Mouse (Mus musculus) liver, postnatal 0 days (tissue): ENCODE data around the gene Flrt1. TPM values are rescaled to one million over a fixed set of nuclear protein-coding genes. Genes with fewer than 3 reads are reported as not detected.

ENCODE experiments used
- ATAC-seq: fragments of 200-750 bp; cut with Nextera tagmentation; 2 replicates; pipeline ENCODE4 v1.8.0; 2017; ENCODE audit warnings: mild to moderate bottlenecking, moderate library complexity
- DNase-seq: peaks from one replicate; pipeline ENCODE4 v3.0.0-alpha.2; 2016
- H3K27ac ChIP-seq: fragments of 300-500 bp; sonication (generic); 2 replicates; pipeline ENCODE4 v1.5.1; 2014; ENCODE audit warnings: antibody characterized with exemption, moderate library complexity, mild to moderate bottlenecking, low read depth
- H3K27me3 ChIP-seq: fragments of 300-500 bp; sonication (generic); 2 replicates; pipeline ENCODE4 v1.6.1; 2014; ENCODE audit warnings: low read length, control low read depth, mixed read lengths; ENCODE audit not compliant: insufficient read depth
- H3K36me3 ChIP-seq: fragments of 300-500 bp; sonication (generic); replicated peaks from 2 replicates; pipeline ENCODE4 v1.6.1; 2014; ENCODE audit warnings: mild to moderate bottlenecking, control low read depth, low read length, moderate library complexity, mixed read lengths; ENCODE audit not compliant: insufficient read depth
- H3K4me1 ChIP-seq: fragments of 300-500 bp; sonication (generic); 2 replicates; pipeline ENCODE4 v1.6.1; 2014; ENCODE audit warnings: antibody characterized with exemption, mild to moderate bottlenecking, control low read depth; ENCODE audit not compliant: insufficient read depth
- H3K4me2 ChIP-seq: fragments of 300-500 bp; sonication (generic); 2 replicates; pipeline ENCODE4 v1.6.1; 2014; ENCODE audit warnings: low read depth, mild to moderate bottlenecking, low read length, moderate library complexity, mixed read lengths
- H3K4me3 ChIP-seq: fragments of 300-500 bp; sonication (generic); 2 replicates; pipeline ENCODE4 v1.5.1; 2014; ENCODE audit warnings: low read depth, low read length
- H3K9ac ChIP-seq: fragments of 300-500 bp; sonication (generic); replicated peaks from 2 replicates; pipeline ENCODE4 v1.6.1; 2014; ENCODE audit warnings: mild to moderate bottlenecking, moderate library complexity
- H3K9me3 ChIP-seq: fragments of 300-500 bp; sonication (generic); 2 replicates; pipeline ENCODE4 v1.6.1; 2016; ENCODE audit warnings: mild to moderate bottlenecking, control low read depth, low read length, mixed read lengths
- CTCF ChIP-seq: sonication (generic); IDR thresholded peaks from 2 replicates; pipeline ENCODE4 v1.5.1; 2016; ENCODE audit warnings: antibody characterized with exemption, low read depth
- EP300 ChIP-seq: IDR thresholded peaks from 2 replicates; pipeline ENCODE4 v1.6.1; 2016; ENCODE audit warnings: antibody characterized with exemption, low read depth, mild to moderate bottlenecking
- WGBS: fragments of 180-500 bp; shearing (Covaris S2); extraction: QIAGEN DNeasy Blood & Tissue Kit; methylation state at CpG from one replicate; pipeline ENCODE4 v1.1.7; 2014; ENCODE audit not compliant: insufficient replicate concordance; 5-methylcytosine and 5-hydroxymethylcytosine counted together
- polyA plus RNA-seq: library from polyadenylated mRNA; unstranded; fragments of >200 nt; fragmentation: Nextera tagmentation; extraction: Ambion mirVana; gene quantifications from 2 replicates; pipeline ENCODE4 v1.2.1, GENCODE M21; 2015

The Flrt1 gene
- polyA plus RNA-seq, 1 experiment from 2014 or later = 0.21 TPM

- WGBS = 60% methylated on average over 6 of the region's 6 CpGs
- H3K27ac ChIP-seq = no peak overlapping the region
- no peak overlapping the region for H3K4me2 ChIP-seq
- TF ChIP-seq EP300 (no peak), CTCF (no peak)
- no peak overlapping the region for H3K4me3 ChIP-seq
- H3K27me3 ChIP-seq = no peaks in the 10 kb centered on the region
- no peaks in the 10 kb centered on the region for H3K9me3 ChIP-seq
- no peak overlapping the region for H3K9ac ChIP-seq
- H3K36me3 ChIP-seq = no peaks in the 10 kb centered on the region
- no peak for ATAC-seq
- DNase-seq = no peak
- H3K4me1 ChIP-seq = peaks cover 3% of the 10 kb centered on the region
Observed at GRCm38 (mm10) chr19:7110875-7111274, 5.3 kb upstream of the Flrt1 start.

DNA sequence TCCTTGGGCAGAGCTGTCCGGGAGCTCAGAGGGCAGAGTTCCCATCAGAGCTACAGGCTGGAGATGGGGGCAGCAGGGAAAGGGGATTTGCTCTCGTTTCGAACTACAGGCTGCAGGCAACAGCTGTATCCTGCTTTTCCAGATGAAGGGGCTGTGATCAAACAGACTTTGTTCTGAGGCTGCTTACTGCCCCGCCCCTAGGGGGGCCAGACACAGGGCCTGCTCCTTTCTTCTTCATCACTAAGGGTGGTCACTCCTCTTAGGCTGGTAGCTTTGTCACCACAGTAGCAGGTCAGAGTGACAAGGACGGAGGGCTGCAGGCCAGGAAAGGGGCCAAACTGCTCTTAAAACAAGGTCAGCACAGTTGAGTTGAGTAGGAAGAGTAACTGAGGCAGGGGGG lies 4.6 kb upstream of the Flrt1 start:
- Histone ChIP-seq H3K27me3 (no peaks in the 10 kb centered on the region), H3K36me3 (no peaks in the 10 kb centered on the region), H3K9me3 (no peaks in the 10 kb centered on the region), H3K4me1 (no peaks in the 10 kb centered on the region; the same call in none of the 2 replicates), H3K27ac (no peak overlapping the region), H3K4me3 (no peak overlapping the region), H3K4me2 (no peak overlapping the region), H3K9ac (no peak overlapping the region)
- DNase-seq (no peak), ATAC-seq (no peak)
- 28% methylated on average over 5 of the region's 5 CpGs for WGBS
- TF ChIP-seq EP300 (no peak), CTCF (no peak)

DNA sequence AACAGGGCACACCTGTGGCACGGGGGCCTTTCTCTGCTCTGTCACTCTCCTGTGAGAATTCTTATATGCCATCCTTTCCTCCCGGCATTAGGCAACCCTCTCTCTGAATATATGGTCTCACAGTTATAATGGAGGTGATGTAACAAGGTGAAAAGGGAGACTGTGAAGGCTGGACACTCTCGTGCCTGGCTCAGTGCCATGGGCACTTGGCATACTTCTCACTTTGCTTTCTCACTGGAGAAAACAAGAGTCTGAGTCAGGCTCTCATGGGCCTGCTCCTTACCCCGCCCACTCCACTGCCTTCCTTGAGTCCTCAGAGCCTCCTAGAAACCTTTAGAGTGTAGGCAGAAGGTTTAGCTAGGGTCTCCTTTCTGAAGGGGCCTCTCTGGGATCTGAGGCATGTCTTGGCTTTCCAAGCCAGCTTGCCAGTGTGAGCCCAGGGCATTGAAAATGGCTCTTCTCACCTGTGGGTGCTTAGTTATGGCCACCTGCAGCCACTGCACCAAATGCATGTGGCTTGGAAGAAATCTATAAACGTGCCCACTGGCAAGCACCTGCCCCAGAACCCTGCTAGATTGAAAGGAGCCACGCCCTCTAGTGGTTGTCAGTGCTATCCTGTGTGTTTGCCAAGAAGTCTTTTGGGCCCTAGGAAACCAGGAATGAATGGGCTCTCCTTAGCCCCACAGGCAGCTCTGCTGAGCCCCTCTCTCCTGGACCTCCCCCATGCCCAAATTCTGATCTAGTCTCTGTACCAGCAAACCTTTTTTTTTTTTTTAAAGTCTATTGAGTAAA lies 2.8 kb upstream of the Flrt1 start:
- no peak overlapping the region for H3K9ac ChIP-seq
- H3K36me3 ChIP-seq = no peaks in the 10 kb centered on the region
- no peak overlapping the region for H3K4me2 ChIP-seq
- no peaks in the 10 kb centered on the region for H3K27me3 ChIP-seq
- DNase-seq (peak; percentile 55), ATAC-seq (no peak)
- TF ChIP-seq EP300 = no peak
- peak; percentile 67 for TF ChIP-seq CTCF
- no peaks in the 10 kb centered on the region for H3K9me3 ChIP-seq
- no peak overlapping the region for H3K27ac ChIP-seq
- whole genome bisulfite sequencing = 54% methylated on average over 6 of the region's 6 CpGs
- no peak overlapping the region for H3K4me3 ChIP-seq
- H3K4me1 ChIP-seq = no peaks in the 10 kb centered on the region; the same call in 1 of the 2 replicates

GRCm38 (mm10) chr19:7107174-7107573 lies 1.6 kb upstream of the Flrt1 start:
- no peaks in the 10 kb centered on the region for H3K4me1 ChIP-seq
- no peaks in the 10 kb centered on the region for H3K27me3 ChIP-seq
- H3K36me3 ChIP-seq = no peaks in the 10 kb centered on the region
- TF ChIP-seq EP300 (no peak), CTCF (no peak)
- no peak overlapping the region for H3K4me2 ChIP-seq
- no peak overlapping the region for H3K4me3 ChIP-seq
- 79% methylated on average over 4 of the region's 4 CpGs for WGBS
- no peak overlapping the region for H3K27ac ChIP-seq
- H3K9me3 ChIP-seq = no peaks in the 10 kb centered on the region
- no peak overlapping the region for H3K9ac ChIP-seq
- DNase-seq (no peak), ATAC-seq (no peak)

DNA sequence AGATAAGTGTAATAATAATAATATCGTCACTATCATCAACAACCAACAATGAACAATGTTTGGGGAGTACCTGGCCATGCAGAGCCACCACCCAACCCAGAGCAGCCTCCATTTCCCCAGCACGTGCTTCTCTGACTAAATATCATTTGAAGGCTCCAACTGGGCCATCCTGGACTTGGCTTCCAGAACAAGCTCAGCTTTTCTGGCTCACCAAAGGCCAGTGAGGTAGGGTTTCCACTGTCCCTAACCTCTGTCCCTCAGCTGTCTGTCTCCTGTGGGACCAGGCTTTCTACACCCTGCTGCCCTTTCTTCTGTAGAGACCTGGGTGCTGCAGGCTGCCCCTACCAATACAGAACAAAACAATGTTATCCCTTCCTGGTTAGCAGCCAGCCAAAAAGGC lies 1.0 kb upstream of the Flrt1 start:
- Histone ChIP-seq H3K4me3 (no peak overlapping the region), H3K9ac (no peak overlapping the region), H3K9me3 (no peaks in the 10 kb centered on the region), H3K4me1 (no peaks in the 10 kb centered on the region), H3K4me2 (no peak overlapping the region), H3K36me3 (no peaks in the 10 kb centered on the region), H3K27me3 (no peaks in the 10 kb centered on the region), H3K27ac (no peak overlapping the region)
- TF ChIP-seq EP300 (no peak), CTCF (no peak)
- 69% methylated on average over 2 of the region's 2 CpGs for WGBS
- ATAC-seq = no peak
- no peak for DNase-seq

- ATAC-seq (no peak), DNase-seq (no peak)
Observed at GRCm38 (mm10) chr19:7103993-7104401, 1.5 kb downstream of the Flrt1 start.

More at GRCm38 (mm10) chr19:7103993-7104401, 1.5 kb downstream of the Flrt1 start:
- H3K36me3 ChIP-seq = no peaks in the 10 kb centered on the region
- H3K4me1 ChIP-seq = no peaks in the 10 kb centered on the region
- 50% methylated on average over 19 of the region's 19 CpGs for WGBS
- H3K4me3 ChIP-seq = no peak overlapping the region
- H3K27me3 ChIP-seq = no peaks in the 10 kb centered on the region
- H3K9me3 ChIP-seq = no peaks in the 10 kb centered on the region
- no peak overlapping the region for H3K27ac ChIP-seq
- H3K9ac ChIP-seq = no peak overlapping the region
- H3K4me2 ChIP-seq = no peak overlapping the region
- TF ChIP-seq CTCF (peak; percentile 36; the same call in 1 of the 2 replicates), EP300 (no peak)
